Mouse (Mus musculus): Measurements from ENCODE around the gene Myl4. TPM values are rescaled to one million over a fixed set of nuclear protein-coding genes. Genes with fewer than 3 reads are reported as not detected.
A peak's percentile ranks its signal among the peaks of the same experiment; 100 is the strongest.
"Not testable (repeated sequence)": the region's sequence is repeated elsewhere in the genome, so short reads cannot be mapped to it uniquely, and the experiment has no call there.

The Myl4 gene
- polyA plus RNA-seq, 1 experiment from 2014 or later: 33.0 TPM

- Histone ChIP-seq H3K4me2 (ENCODE audit: low read depth) (no peak overlapping the region), H3K4me1 (ENCODE audit: control insufficient read depth, insufficient read depth, low read length) (no peaks in the 10 kb centered on the region), H3K27ac (ENCODE audit: low read depth, low read length) (no peak overlapping the region), H3K27me3 (ENCODE audit: control insufficient read depth, insufficient read depth, low read length) (no peaks in the 10 kb centered on the region), H3K9me3 (ENCODE audit: control insufficient read depth, low read length) (no peaks in the 10 kb centered on the region), H3K4me3 (ENCODE audit: low read depth, low read length) (no peak overlapping the region), H3K36me3 (ENCODE audit: control insufficient read depth, insufficient read depth, low read length) (no peaks in the 10 kb centered on the region), H3K9ac (ENCODE audit: low read length) (no peak overlapping the region)
- 90% methylated on average over 6 of the region's 6 CpGs for WGBS
- DNase-seq (ENCODE audit: low spot score) (no peak), ATAC-seq (ENCODE audit: insufficient read depth, low FRiP score, low TSS enrichment) (no peak)
Measured at GRCm38 (mm10) chr11:104566097-104566496, 15.6 kb downstream of the Myl4 start.

GRCm38 (mm10) chr11:104566796-104567195 is 16.3 kb downstream of the Myl4 start:
- DNase-seq (ENCODE audit: low spot score): no peak
- H3K36me3 ChIP-seq (ENCODE audit: control insufficient read depth, insufficient read depth, low read length): no peaks in the 10 kb centered on the region
- no peak overlapping the region for H3K4me2 ChIP-seq (ENCODE audit: low read depth)
- no peaks in the 10 kb centered on the region for H3K4me1 ChIP-seq (ENCODE audit: control insufficient read depth, insufficient read depth, low read length)
- 66% methylated on average over 2 of the region's 2 CpGs for WGBS
- no peak for ATAC-seq (ENCODE audit: insufficient read depth, low FRiP score, low TSS enrichment)
- H3K27me3 ChIP-seq (ENCODE audit: control insufficient read depth, insufficient read depth, low read length): no peaks in the 10 kb centered on the region
- no peak overlapping the region for H3K9ac ChIP-seq (ENCODE audit: low read length)
- H3K27ac ChIP-seq (ENCODE audit: low read depth, low read length): no peak overlapping the region
- H3K4me3 ChIP-seq (ENCODE audit: low read depth, low read length): no peak overlapping the region
- no peaks in the 10 kb centered on the region for H3K9me3 ChIP-seq (ENCODE audit: control insufficient read depth, low read length)

DNA sequence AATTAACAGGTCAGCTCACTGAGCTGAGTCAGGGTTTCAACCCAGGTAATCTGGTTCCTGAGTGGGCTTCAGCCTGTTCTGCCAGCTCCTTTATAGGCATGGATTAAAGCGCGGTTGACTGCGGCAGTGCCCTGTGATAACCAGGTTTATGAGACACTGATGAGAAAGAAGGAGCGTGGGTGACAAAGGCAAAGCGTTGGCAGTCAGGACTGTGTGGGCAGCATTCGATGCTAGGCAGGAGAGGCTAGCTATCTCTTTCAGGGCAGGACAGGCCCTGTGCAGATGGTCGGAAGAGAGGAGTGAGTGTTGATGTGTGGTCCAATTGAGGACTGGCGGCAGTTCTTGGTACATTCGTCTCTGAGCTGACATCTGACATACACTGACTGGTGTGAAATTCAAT is 17.3 kb downstream of the Myl4 start:
- no peaks in the 10 kb centered on the region for H3K9me3 ChIP-seq (ENCODE audit: control insufficient read depth, low read length)
- 83% methylated on average over 9 of the region's 9 CpGs for WGBS
- ATAC-seq (ENCODE audit: insufficient read depth, low FRiP score, low TSS enrichment) (no peak), DNase-seq (ENCODE audit: low spot score) (no peak)
- H3K27ac ChIP-seq (ENCODE audit: low read depth, low read length): no peak overlapping the region
- no peaks in the 10 kb centered on the region for H3K36me3 ChIP-seq (ENCODE audit: control insufficient read depth, insufficient read depth, low read length)
- no peak overlapping the region for H3K4me2 ChIP-seq (ENCODE audit: low read depth)
- H3K9ac ChIP-seq (ENCODE audit: low read length): no peak overlapping the region
- 0 out of 2 replicates have a peak, but pooled peaks cover 4% of the 10 kb centered on the region for H3K27me3 ChIP-seq (ENCODE audit: control insufficient read depth, insufficient read depth, low read length)
- no peaks in the 10 kb centered on the region for H3K4me1 ChIP-seq (ENCODE audit: control insufficient read depth, insufficient read depth, low read length)
- no peak overlapping the region for H3K4me3 ChIP-seq (ENCODE audit: low read depth, low read length)

GRCm38 (mm10) chr11:104568326-104568725 is 17.9 kb downstream of the Myl4 start:
- Histone ChIP-seq H3K4me2 (ENCODE audit: low read depth) (no peak overlapping the region), H3K9ac (ENCODE audit: low read length) (no peak overlapping the region), H3K4me1 (ENCODE audit: control insufficient read depth, insufficient read depth, low read length) (no peaks in the 10 kb centered on the region), H3K27me3 (ENCODE audit: control insufficient read depth, insufficient read depth, low read length) (0 out of 2 replicates have a peak, but pooled peaks cover 4% of the 10 kb centered on the region), H3K27ac (ENCODE audit: low read depth, low read length) (no peak overlapping the region), H3K9me3 (ENCODE audit: control insufficient read depth, low read length) (no peaks in the 10 kb centered on the region), H3K4me3 (ENCODE audit: low read depth, low read length) (no peak overlapping the region), H3K36me3 (ENCODE audit: control insufficient read depth, insufficient read depth, low read length) (no peaks in the 10 kb centered on the region)
- WGBS: 94% methylated on average over 4 of the region's 4 CpGs
- no peak for ATAC-seq (ENCODE audit: insufficient read depth, low FRiP score, low TSS enrichment)
- DNase-seq (ENCODE audit: low spot score): no peak

DNA sequence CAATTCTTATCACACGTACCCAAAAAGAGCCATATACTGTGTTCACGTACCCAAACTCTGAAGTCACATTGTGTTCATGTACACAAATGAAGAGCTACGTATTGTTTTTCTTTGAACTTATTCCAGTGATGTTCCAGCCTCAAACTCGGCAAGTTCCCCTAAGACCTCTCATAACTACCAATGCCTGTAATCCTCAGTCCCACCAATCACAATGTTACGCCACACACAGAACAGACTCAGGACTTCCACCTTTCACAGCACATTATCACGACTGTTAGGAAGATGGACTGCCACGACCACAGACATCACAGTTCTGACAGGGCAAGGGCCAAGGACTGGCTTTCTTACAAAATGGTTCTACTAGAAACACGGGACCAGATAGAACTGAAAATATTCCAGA is 20.1 kb downstream of the Myl4 start:
- not testable (repeated sequence) for H3K9ac ChIP-seq (ENCODE audit: low read length); H3K4me1 ChIP-seq (ENCODE audit: control insufficient read depth, insufficient read depth, low read length); H3K4me3 ChIP-seq (ENCODE audit: low read depth, low read length); H3K9me3 ChIP-seq (ENCODE audit: control insufficient read depth, low read length); H3K27me3 ChIP-seq (ENCODE audit: control insufficient read depth, insufficient read depth, low read length); H3K36me3 ChIP-seq (ENCODE audit: control insufficient read depth, insufficient read depth, low read length); DNase-seq (ENCODE audit: low spot score); ATAC-seq (ENCODE audit: insufficient read depth, low FRiP score, low TSS enrichment); H3K27ac ChIP-seq (ENCODE audit: low read depth, low read length); H3K4me2 ChIP-seq (ENCODE audit: low read depth)
- 83% methylated on average over 8 of the region's 8 CpGs for WGBS

DNA sequence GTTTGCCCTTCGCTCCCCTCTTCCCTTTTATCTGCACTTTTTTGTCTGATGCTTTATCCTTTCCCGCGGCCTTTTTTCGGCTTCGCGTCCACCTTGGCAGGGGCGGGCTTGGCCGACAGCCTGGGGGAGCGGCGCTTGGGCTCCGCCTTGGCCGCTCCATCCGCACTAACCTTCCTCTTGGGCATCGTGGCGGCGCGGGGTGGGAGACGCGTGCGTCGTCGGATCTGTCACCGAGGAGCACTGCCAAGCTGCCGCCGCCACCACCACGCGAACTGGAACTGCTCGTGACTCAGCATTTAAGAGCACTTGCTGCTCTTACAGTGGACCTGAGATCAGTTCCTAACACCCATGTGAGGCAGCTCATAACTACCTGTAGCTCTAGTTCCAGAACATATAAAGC is 20.9 kb downstream of the Myl4 start:
- H3K36me3 ChIP-seq (ENCODE audit: control insufficient read depth, insufficient read depth, low read length); H3K9ac ChIP-seq (ENCODE audit: low read length); H3K4me1 ChIP-seq (ENCODE audit: control insufficient read depth, insufficient read depth, low read length); H3K27me3 ChIP-seq (ENCODE audit: control insufficient read depth, insufficient read depth, low read length); H3K9me3 ChIP-seq (ENCODE audit: control insufficient read depth, low read length); H3K27ac ChIP-seq (ENCODE audit: low read depth, low read length); ATAC-seq (ENCODE audit: insufficient read depth, low FRiP score, low TSS enrichment): not testable (repeated sequence)
- Histone ChIP-seq H3K4me3 (ENCODE audit: low read depth, low read length) (peak overlapping the region; percentile 20), H3K4me2 (ENCODE audit: low read depth) (peak overlapping the region; percentile 51)
- 3% methylated on average over 28 of the region's 28 CpGs for WGBS
- DNase-seq (ENCODE audit: low spot score): peak; percentile 45

GRCm38 (mm10) chr11:104572091-104572490 is 21.6 kb downstream of the Myl4 start:
- DNase-seq (ENCODE audit: low spot score): no peak

DNA sequence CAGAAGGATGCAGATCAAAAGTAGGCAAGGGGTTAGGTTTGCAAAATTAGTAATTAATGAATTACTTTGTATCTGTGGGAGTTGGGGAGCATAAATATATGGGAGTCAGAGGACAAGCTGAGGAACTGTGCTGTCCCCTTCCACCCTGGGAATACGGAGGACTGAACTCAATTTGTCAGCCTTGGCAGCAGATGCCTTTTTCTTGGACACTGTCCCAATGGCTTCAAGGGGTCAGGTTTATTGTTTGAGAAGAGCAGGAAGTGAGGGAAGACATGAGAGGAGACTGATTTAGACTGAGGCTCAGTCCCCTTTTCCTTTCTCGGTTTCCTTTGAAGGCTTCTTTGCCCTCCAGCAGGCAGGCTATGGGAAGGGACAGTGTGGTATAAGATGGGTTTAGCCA is 22.1 kb downstream of the Myl4 start:
- Histone ChIP-seq H3K36me3 (ENCODE audit: control insufficient read depth, insufficient read depth, low read length) (no peaks in the 10 kb centered on the region), H3K4me2 (ENCODE audit: low read depth) (no peak overlapping the region), H3K9me3 (ENCODE audit: control insufficient read depth, low read length) (no peaks in the 10 kb centered on the region), H3K4me3 (ENCODE audit: low read depth, low read length) (no peak overlapping the region), H3K9ac (ENCODE audit: low read length) (no peak overlapping the region), H3K27me3 (ENCODE audit: control insufficient read depth, insufficient read depth, low read length) (0 out of 2 replicates have a peak, but pooled peaks cover 4% of the 10 kb centered on the region), H3K4me1 (ENCODE audit: control insufficient read depth, insufficient read depth, low read length) (no peaks in the 10 kb centered on the region), H3K27ac (ENCODE audit: low read depth, low read length) (no peak overlapping the region)
- ATAC-seq (ENCODE audit: insufficient read depth, low FRiP score, low TSS enrichment) (no peak), DNase-seq (ENCODE audit: low spot score) (no peak)
- 67% methylated on average over 2 of the region's 2 CpGs for WGBS

More at GRCm38 (mm10) chr11:104572091-104572490, 21.6 kb downstream of the Myl4 start:
- WGBS: 45% methylated on average over 7 of the region's 7 CpGs
- Histone ChIP-seq H3K9me3 (ENCODE audit: control insufficient read depth, low read length) (no peaks in the 10 kb centered on the region), H3K36me3 (ENCODE audit: control insufficient read depth, insufficient read depth, low read length) (no peaks in the 10 kb centered on the region), H3K4me2 (ENCODE audit: low read depth) (no peak overlapping the region), H3K9ac (ENCODE audit: low read length) (no peak overlapping the region), H3K27me3 (ENCODE audit: control insufficient read depth, insufficient read depth, low read length) (0 out of 2 replicates have a peak, but pooled peaks cover 4% of the 10 kb centered on the region), H3K4me3 (ENCODE audit: low read depth, low read length) (no peak overlapping the region), H3K27ac (ENCODE audit: low read depth, low read length) (no peak overlapping the region), H3K4me1 (ENCODE audit: control insufficient read depth, insufficient read depth, low read length) (no peaks in the 10 kb centered on the region)
- no peak for ATAC-seq (ENCODE audit: insufficient read depth, low FRiP score, low TSS enrichment)

- H3K4me2 ChIP-seq (ENCODE audit: low read depth): no peak overlapping the region
- H3K9me3 ChIP-seq (ENCODE audit: control insufficient read depth, low read length): no peaks in the 10 kb centered on the region
- ATAC-seq (ENCODE audit: insufficient read depth, low FRiP score, low TSS enrichment): no peak
- WGBS: 59% methylated on average over 9 of the region's 10 CpGs
- H3K27me3 ChIP-seq (ENCODE audit: control insufficient read depth, insufficient read depth, low read length): 0 out of 2 replicates have a peak, but pooled peaks cover 4% of the 10 kb centered on the region
- no peak overlapping the region for H3K27ac ChIP-seq (ENCODE audit: low read depth, low read length)
- H3K9ac ChIP-seq (ENCODE audit: low read length): no peak overlapping the region
- no peak overlapping the region for H3K4me3 ChIP-seq (ENCODE audit: low read depth, low read length)
- H3K36me3 ChIP-seq (ENCODE audit: control insufficient read depth, insufficient read depth, low read length): no peaks in the 10 kb centered on the region
- no peaks in the 10 kb centered on the region for H3K4me1 ChIP-seq (ENCODE audit: control insufficient read depth, insufficient read depth, low read length)
- DNase-seq (ENCODE audit: low spot score): peak; percentile 4
Measured at GRCm38 (mm10) chr11:104576772-104577612, 26.5 kb downstream of the Myl4 start.

Data from neural tube, embryonic 11.5 days (tissue).